Comparison of ENCODE assay signal across 32 mouse cellular contexts in genomic region chr11:105409408-105409807, GRCm38 (mm10). TPM values are rescaled to one million over a fixed set of nuclear protein-coding genes. Genes with fewer than 3 reads are reported as not detected.
"Had no signal": no experiment of that assay in that cellular context is flagged by ENCODE, and none has a peak within 500 bp of the region (broad histone marks: within the 10 kb centered on the region; RNA-seq: fewer than 3 reads in every experiment).

No protein-coding gene starts in this region.

- H3K36me3 ChIP-seq: embryonic facial prominence, embryonic 10.5 days; embryonic facial prominence, embryonic 12.5 days; embryonic facial prominence, embryonic 13.5 days; embryonic facial prominence, embryonic 15.5 days; forebrain, embryonic 10.5 days; forebrain, embryonic 12.5 days; forebrain, embryonic 15.5 days had no signal

- H3K9me3 ChIP-seq: embryonic facial prominence, embryonic 10.5 days; embryonic facial prominence, embryonic 12.5 days; embryonic facial prominence, embryonic 13.5 days; embryonic facial prominence, embryonic 15.5 days; forebrain, embryonic 10.5 days; forebrain, embryonic 12.5 days; forebrain, embryonic 13.5 days; forebrain, embryonic 15.5 days had no signal

- H3K27ac ChIP-seq: embryonic facial prominence, embryonic 10.5 days; embryonic facial prominence, embryonic 12.5 days; embryonic facial prominence, embryonic 13.5 days; embryonic facial prominence, embryonic 15.5 days; forebrain, embryonic 10.5 days; forebrain, embryonic 12.5 days; forebrain, embryonic 13.5 days; forebrain, embryonic 15.5 days; gastrocnemius, adult 2 months; heart, adult 2 months had no signal

- H3K4me1 ChIP-seq: embryonic facial prominence, embryonic 12.5 days had no signal

- H3K27me3 ChIP-seq: embryonic facial prominence, embryonic 12.5 days; embryonic facial prominence, embryonic 13.5 days; embryonic facial prominence, embryonic 15.5 days; forebrain, embryonic 12.5 days; forebrain, embryonic 13.5 days; forebrain, embryonic 15.5 days had no signal

- H3K4me2 ChIP-seq: embryonic facial prominence, embryonic 12.5 days; embryonic facial prominence, embryonic 13.5 days; embryonic facial prominence, embryonic 15.5 days; forebrain, embryonic 12.5 days; forebrain, embryonic 13.5 days; forebrain, embryonic 15.5 days had no signal

- H3K9ac ChIP-seq: embryonic facial prominence, embryonic 12.5 days; embryonic facial prominence, embryonic 13.5 days; embryonic facial prominence, embryonic 15.5 days; forebrain, embryonic 12.5 days; forebrain, embryonic 13.5 days; forebrain, embryonic 15.5 days; forebrain, postnatal 0 days had no signal

- DNase-seq: cerebellum, adult 9-10 months; cerebellum, adult 9-11 months; cerebellum, postnatal 10 days; cerebellum, postnatal 14 days; cerebellum, postnatal 25 days; cerebellum, postnatal 36 days; embryo, embryonic 11 days; forebrain, postnatal 0 days; gastrocnemius, adult 2 months; gastrocnemius, postnatal 10 days; gastrocnemius, postnatal 14 days; gastrocnemius, postnatal 25 days; gastrocnemius, postnatal 36 days; heart, adult 11 months; heart, adult 18-20 months; heart, adult 2 months had no signal

- H3K4me3 ChIP-seq: embryonic facial prominence, embryonic 10.5 days; embryonic facial prominence, embryonic 12.5 days; embryonic facial prominence, embryonic 13.5 days; embryonic facial prominence, embryonic 15.5 days; erythroblast, embryonic 14.5 days; forebrain, embryonic 10.5 days; forebrain, embryonic 12.5 days; forebrain, embryonic 13.5 days; forebrain, embryonic 15.5 days; gastrocnemius, adult 2 months; heart, adult 2 months had no signal

RNA-seq across cellular contexts. Expression of gene March10, which starts 47.1 kb away (rescaled TPM):
- total RNA-seq: common myeloid progenitor, adult 5-6 weeks; gastrocnemius, adult 18-20 months; gastrocnemius, adult 2 months; gastrocnemius, adult 8-10 months; gastrocnemius, postnatal 10 days; gastrocnemius, postnatal 14 days; gastrocnemius, postnatal 25 days; gastrocnemius, postnatal 36 days; gastrocnemius, postnatal 4 days; granulocyte monocyte progenitor cell, adult 5-6 weeks; heart, adult 18-20 months; heart, adult 2 months; heart, adult 8-10 months had no signal
- polyA plus RNA-seq: embryonic facial prominence, embryonic 13.5 days; erythroblast, embryonic 14.5 days; forebrain, embryonic 11.5 days; forebrain, embryonic 12.5 days; forebrain, embryonic 13.5 days had no signal
